Mouse (Mus musculus) v-Abl transformed pro-B cells (cell line): ENCODE results near the gene Snx13.

Source experiments
- in situ Hi-C, 2 experiments: fragments of 400-800 bp; cut with MboI; formaldehyde crosslinking; loops; one replicate each; pipeline ENCODE4 v1.15.1; 2025; ENCODE audit not compliant: unreplicated experiment in 2 of 2

Gene Snx13

GRCm38 (mm10) chr12:35175938-35176337, 129.0 kb downstream of the Snx13 start:
- in situ Hi-C loops = loop anchor here (25.0 kb wide), 3 partner anchors 1539 to 1889 kb away; no protein-coding TSS in a partner anchor

GRCm38 (mm10) chr12:35176628-35177027, 129.6 kb downstream of the Snx13 start:
- in situ Hi-C loops = loop anchor here (25.0 kb wide), 3 partner anchors 1539 to 1889 kb away; no protein-coding TSS in a partner anchor

- in situ Hi-C loops = loop anchor here (5.0 to 25.0 kb wide), 10 partner anchors 245 to 1895 kb away; no protein-coding TSS in a partner anchor
Measured at GRCm38 (mm10) chr12:35182675-35183074, 135.7 kb downstream of the Snx13 start.

- in situ Hi-C loops = loop anchor here (5.0 to 25.0 kb wide), 10 partner anchors 247 to 1897 kb away; no protein-coding TSS in a partner anchor
Measured at GRCm38 (mm10) chr12:35184261-35184660, 137.3 kb downstream of the Snx13 start.

GRCm38 (mm10) chr12:35191698-35192425, 144.9 kb downstream of the Snx13 start:
- in situ Hi-C loops = loop anchor here (5.0 to 25.0 kb wide), 8 partner anchors 343 to 1907 kb away; partner anchors contain the start of genes Ahr (in 1 of the 2) and Efcab10 (in 1 of the 2)

- in situ Hi-C loops = loop anchor here (5.0 to 25.0 kb wide), 8 partner anchors 342 to 1908 kb away; partner anchors contain the start of genes Ahr (in 1 of the 2) and Efcab10 (in 1 of the 2)
Measured at GRCm38 (mm10) chr12:35192426-35192769, 145.4 kb downstream of the Snx13 start.
